Mouse (Mus musculus) neural tube, embryonic 14.5 days (tissue): ENCODE measurements at regions not wholly inside any gene's neighbourhood (a gene's known extent, or its start where the extent isn't known, plus 50 kb on each side); places are given as distances from the start of the nearest gene placed in this dataset.

ENCODE experiments used
- ATAC-seq: fragments of 200-750 bp; cut with Nextera tagmentation; 2 replicates; pipeline ENCODE4 v1.8.0; 2017; ENCODE audit warnings: low read depth, mild to moderate bottlenecking, moderate TSS enrichment, moderate library complexity
- H3K27ac ChIP-seq: fragments of 300-500 bp; sonication (generic); 2 replicates; pipeline ENCODE4 v1.5.1; 2014; ENCODE audit warnings: low read depth, mild to moderate bottlenecking, control low read depth, low read length, moderate library complexity, mixed read lengths
- H3K27me3 ChIP-seq: fragments of 300-500 bp; sonication (generic); 2 replicates; pipeline ENCODE4 v1.6.1; 2014; ENCODE audit warnings: low read length; ENCODE audit not compliant: control insufficient read depth, insufficient read depth
- H3K36me3 ChIP-seq: fragments of 300-500 bp; sonication (generic); 2 replicates; pipeline ENCODE4 v1.6.1; 2014; ENCODE audit warnings: low read length, mixed read lengths; ENCODE audit not compliant: control insufficient read depth, insufficient read depth
- H3K4me1 ChIP-seq: fragments of 300-500 bp; sonication (generic); 2 replicates; pipeline ENCODE4 v1.6.1; 2014; ENCODE audit warnings: low read length; ENCODE audit not compliant: control insufficient read depth, insufficient read depth
- H3K4me2 ChIP-seq: fragments of 300-500 bp; sonication (generic); 2 replicates; pipeline ENCODE4 v1.6.1; 2014; ENCODE audit warnings: mild to moderate bottlenecking, low read depth, low read length, control low read depth
- H3K4me3 ChIP-seq: fragments of 300-500 bp; sonication (generic); 2 replicates; pipeline ENCODE4 v1.5.1; 2014; ENCODE audit warnings: low read depth, low read length, control low read depth, mixed read lengths
- H3K9ac ChIP-seq: fragments of 300-500 bp; sonication (generic); replicated peaks from 2 replicates; pipeline ENCODE4 v1.6.1; 2014; ENCODE audit warnings: low read depth, mild to moderate bottlenecking, control low read depth, low read length, mixed read lengths
- H3K9me3 ChIP-seq: fragments of 300-500 bp; sonication (generic); 2 replicates; pipeline ENCODE4 v1.6.1; 2016; ENCODE audit warnings: low read length; ENCODE audit not compliant: control insufficient read depth
- WGBS: fragments of 180-500 bp; shearing (Covaris S2); extraction: QIAGEN DNeasy Blood & Tissue Kit; methylation state at CpG from one replicate; pipeline ENCODE4 v1.1.7; 2014; 5-methylcytosine and 5-hydroxymethylcytosine counted together

DNA sequence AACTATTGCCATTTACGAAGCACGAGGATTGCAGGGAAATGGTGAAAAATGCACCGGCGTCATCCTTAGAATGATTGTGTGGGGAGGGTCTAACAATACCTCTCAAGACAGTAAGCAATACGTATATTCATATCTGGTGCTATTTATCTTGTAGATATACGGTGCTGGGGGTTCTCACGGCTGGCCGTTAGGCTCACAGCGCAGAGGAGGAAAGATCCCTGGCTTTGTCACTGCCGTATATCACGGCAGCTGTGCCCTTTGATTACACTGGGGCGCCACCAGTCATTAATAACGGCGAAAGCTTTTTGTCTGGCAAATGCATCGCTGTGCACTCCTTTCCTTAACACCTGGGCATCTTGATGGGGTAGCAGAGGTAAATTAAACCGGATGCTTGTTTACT is 264.8 kb downstream of the Mtx2 start:
- H3K9ac ChIP-seq, result no peak overlapping the region; the same call in 1 of the 2 replicates
- H3K27me3 ChIP-seq, result no peaks in the 10 kb centered on the region
- H3K4me2 ChIP-seq, result peak overlapping the region; percentile 16; the same call in 1 of the 2 replicates
- peaks cover 15% of the 10 kb centered on the region; the same call in 1 of the 2 replicates for H3K4me1 ChIP-seq
- no peak overlapping the region for H3K27ac ChIP-seq
- ATAC-seq, result peak; percentile 58
- no peaks in the 10 kb centered on the region for H3K36me3 ChIP-seq
- H3K9me3 ChIP-seq, result no peaks in the 10 kb centered on the region
- 13% methylated on average over 16 of the region's 16 CpGs for WGBS
- no peak overlapping the region for H3K4me3 ChIP-seq

GRCm38 (mm10) chr2:75101501-75101900 is 275.9 kb downstream of the Mtx2 start:
- no peak for ATAC-seq
- H3K4me3 ChIP-seq, result no peak overlapping the region
- H3K9ac ChIP-seq, result no peak overlapping the region
- WGBS, result 36% methylated on average over 11 of the region's 11 CpGs
- no peak overlapping the region for H3K27ac ChIP-seq
- H3K4me2 ChIP-seq, result no peak overlapping the region
- no peaks in the 10 kb centered on the region for H3K27me3 ChIP-seq
- H3K4me1 ChIP-seq, result peaks cover 19% of the 10 kb centered on the region
- H3K9me3 ChIP-seq, result no peaks in the 10 kb centered on the region
- H3K36me3 ChIP-seq, result no peaks in the 10 kb centered on the region

- no peaks in the 10 kb centered on the region for H3K36me3 ChIP-seq
- H3K9me3 ChIP-seq, result no peaks in the 10 kb centered on the region
- no peaks in the 10 kb centered on the region for H3K4me1 ChIP-seq
- ATAC-seq, result no peak
- H3K27me3 ChIP-seq, result no peaks in the 10 kb centered on the region
- no peak overlapping the region for H3K9ac ChIP-seq
- H3K4me2 ChIP-seq, result no peak overlapping the region
- no peak overlapping the region for H3K27ac ChIP-seq
- WGBS, result 78% methylated on average over 9 of the region's 9 CpGs
- H3K4me3 ChIP-seq, result no peak overlapping the region
These were observed 287.1 kb downstream of the Mtx2 start for GRCm38 (mm10) chr2:75112751-75113150.

- Histone ChIP-seq H3K4me1 (no peaks in the 10 kb centered on the region), H3K36me3 (no peaks in the 10 kb centered on the region), H3K4me3 (no peak overlapping the region), H3K9ac (no peak overlapping the region), H3K4me2 (no peak overlapping the region), H3K27me3 (no peaks in the 10 kb centered on the region), H3K9me3 (no peaks in the 10 kb centered on the region), H3K27ac (no peak overlapping the region)
- no peak for ATAC-seq
- 25% methylated on average over 6 of the region's 6 CpGs for WGBS
These were observed 288.8 kb downstream of the Mtx2 start for GRCm38 (mm10) chr2:75114375-75114774.

- H3K4me1 ChIP-seq, result no peaks in the 10 kb centered on the region
- no peak overlapping the region for H3K4me3 ChIP-seq
- H3K4me2 ChIP-seq, result no peak overlapping the region
- ATAC-seq, result no peak
- H3K27ac ChIP-seq, result no peak overlapping the region
- no peak overlapping the region for H3K9ac ChIP-seq
- H3K27me3 ChIP-seq, result no peaks in the 10 kb centered on the region
- no peaks in the 10 kb centered on the region for H3K36me3 ChIP-seq
- no peaks in the 10 kb centered on the region for H3K9me3 ChIP-seq
- WGBS, result 82% methylated on average over 8 of the region's 8 CpGs
These were observed 292.8 kb downstream of the Mtx2 start for GRCm38 (mm10) chr2:75118348-75118926.

DNA sequence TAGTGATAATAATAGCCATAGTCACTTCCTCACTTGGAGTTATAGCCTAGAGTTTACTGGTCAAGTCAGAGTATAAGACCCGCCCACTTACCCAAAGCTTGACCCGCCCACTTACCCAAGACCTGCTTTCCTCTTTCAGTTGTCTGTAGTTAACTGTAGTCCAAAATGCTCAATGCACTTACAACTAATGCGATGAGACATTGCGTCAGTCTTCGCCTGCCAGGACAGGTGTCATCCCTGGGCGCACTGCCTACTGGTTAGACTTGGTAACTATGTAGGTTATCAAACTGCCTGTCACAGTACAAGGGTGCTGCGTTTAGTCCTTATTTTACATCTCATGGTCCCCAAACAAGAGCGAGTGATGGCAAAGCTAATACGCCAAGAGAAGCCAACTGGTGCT is 294.0 kb downstream of the Mtx2 start:
- H3K9ac ChIP-seq, result no peak overlapping the region

DNA sequence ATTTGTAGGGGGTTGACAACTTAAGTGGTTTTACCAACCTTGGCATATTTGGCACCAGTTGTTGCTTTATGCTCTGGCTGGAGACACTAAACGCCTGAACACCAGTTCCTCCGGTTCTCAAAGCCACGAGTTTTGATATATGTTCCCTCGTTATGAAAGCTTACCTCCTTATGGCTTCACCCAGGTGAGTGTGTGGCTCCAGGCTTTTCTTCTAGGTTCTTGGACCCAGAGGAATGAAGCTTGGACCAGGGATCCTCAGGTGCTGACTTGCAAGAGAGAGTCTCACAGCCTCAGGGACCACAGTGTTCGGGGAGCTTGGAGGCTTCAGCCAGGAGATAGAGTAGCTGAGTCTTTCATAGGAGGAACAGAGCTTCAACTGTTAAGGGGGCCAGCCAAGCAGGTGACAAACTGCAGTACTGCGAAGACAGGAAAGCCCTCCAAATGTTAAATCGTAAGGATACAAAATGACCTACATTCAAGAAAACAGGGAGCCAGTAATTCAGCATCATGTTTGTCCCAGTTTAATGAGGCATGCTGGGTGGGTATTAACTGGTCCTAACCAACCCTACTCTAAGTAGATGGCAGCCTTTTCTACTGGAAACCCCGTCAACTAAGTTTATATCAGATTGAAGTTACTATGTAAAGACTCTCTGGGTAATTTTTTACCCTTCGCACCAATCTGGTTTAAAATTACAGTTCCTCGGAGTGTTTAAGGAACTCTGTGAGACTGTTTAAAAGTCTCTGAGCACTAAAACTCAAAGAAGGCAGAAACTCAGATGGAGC is 307.9 kb downstream of the Mtx2 start:
- WGBS, result 68% methylated on average over 10 of the region's 10 CpGs
- no peaks in the 10 kb centered on the region for H3K9me3 ChIP-seq

More for the DNA sequence above, 294.0 kb downstream of the Mtx2 start:
- ATAC-seq, result no peak
- Histone ChIP-seq H3K4me1 (no peaks in the 10 kb centered on the region), H3K4me2 (no peak overlapping the region), H3K27ac (no peak overlapping the region), H3K9me3 (no peaks in the 10 kb centered on the region), H3K36me3 (no peaks in the 10 kb centered on the region), H3K27me3 (no peaks in the 10 kb centered on the region), H3K4me3 (no peak overlapping the region)
- 96% methylated on average over 9 of the region's 9 CpGs for WGBS

GRCm38 (mm10) chr2:75136618-75137017 is 311.0 kb downstream of the Mtx2 start:
- Histone ChIP-seq H3K27me3 (no peaks in the 10 kb centered on the region), H3K9me3 (no peaks in the 10 kb centered on the region), H3K27ac (no peak overlapping the region), H3K4me2 (peak overlapping the region; percentile 98; the same call in 1 of the 2 replicates), H3K9ac (peak overlapping the region; percentile 54; the same call in 1 of the 2 replicates), H3K36me3 (no peaks in the 10 kb centered on the region), H3K4me3 (peak overlapping the region; percentile 42), H3K4me1 (no peaks in the 10 kb centered on the region; the same call in 1 of the 2 replicates)
- ATAC-seq, result no peak
- 17% methylated on average over 8 of the region's 8 CpGs for WGBS

More for the DNA sequence above, 307.9 kb downstream of the Mtx2 start:
- Histone ChIP-seq H3K36me3 (no peaks in the 10 kb centered on the region), H3K27me3 (no peaks in the 10 kb centered on the region), H3K4me3 (no peak overlapping the region), H3K27ac (no peak overlapping the region), H3K4me1 (no peaks in the 10 kb centered on the region; the same call in 1 of the 2 replicates), H3K4me2 (no peak overlapping the region), H3K9ac (no peak overlapping the region)
- ATAC-seq, result no peak
